Mouse (Mus musculus) embryo, embryonic 10 days (tissue): ENCODE measurements at regions not wholly inside any gene's neighbourhood (a gene's known extent, or its start where the extent isn't known, plus 50 kb on each side); places are given as distances from the start of the nearest gene placed in this dataset.

Experiments
- DNase-seq: peaks from one replicate; pipeline ENCODE4 v3.0.0-alpha.2; 2015; ENCODE audit warnings: low spot score

DNA sequence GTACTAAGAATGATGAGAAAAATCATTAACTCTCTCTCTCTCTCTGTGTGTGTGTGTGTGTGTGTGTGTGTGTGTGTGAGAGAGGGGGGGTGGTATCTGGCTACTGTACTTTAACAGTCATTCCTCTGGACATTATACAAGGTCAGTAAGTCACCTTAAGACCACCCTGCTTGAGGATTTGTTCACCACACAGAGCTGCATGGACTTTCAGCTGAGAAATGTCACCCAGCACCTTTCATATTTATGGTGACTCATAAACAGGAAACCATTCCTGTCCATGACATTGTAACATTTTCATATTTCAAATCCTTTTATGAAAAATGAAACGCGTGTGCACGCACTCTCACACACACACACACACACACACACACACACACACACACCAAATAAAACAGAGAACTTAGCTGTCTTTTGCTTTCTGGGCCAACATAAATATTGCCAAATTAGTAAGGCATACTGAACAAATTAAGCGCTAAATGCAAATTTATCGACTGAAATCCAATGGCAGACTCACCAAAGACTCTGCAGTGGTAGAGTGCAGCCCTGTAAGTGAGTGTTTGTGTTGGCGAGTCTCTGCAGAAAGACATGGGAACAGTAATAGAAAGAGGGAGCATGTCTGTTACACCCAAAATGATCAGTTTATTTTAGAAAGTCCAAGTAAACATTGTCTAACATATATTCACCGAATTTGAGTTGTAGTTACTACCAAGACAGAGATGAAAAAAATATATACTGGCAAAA, 277.7 kb downstream of the Osr1 start:
- DNase-seq, result no peak

GRCm38 (mm10) chr12:9855503-9856024, 285.6 kb downstream of the Osr1 start:
- DNase-seq, result no peak

DNA sequence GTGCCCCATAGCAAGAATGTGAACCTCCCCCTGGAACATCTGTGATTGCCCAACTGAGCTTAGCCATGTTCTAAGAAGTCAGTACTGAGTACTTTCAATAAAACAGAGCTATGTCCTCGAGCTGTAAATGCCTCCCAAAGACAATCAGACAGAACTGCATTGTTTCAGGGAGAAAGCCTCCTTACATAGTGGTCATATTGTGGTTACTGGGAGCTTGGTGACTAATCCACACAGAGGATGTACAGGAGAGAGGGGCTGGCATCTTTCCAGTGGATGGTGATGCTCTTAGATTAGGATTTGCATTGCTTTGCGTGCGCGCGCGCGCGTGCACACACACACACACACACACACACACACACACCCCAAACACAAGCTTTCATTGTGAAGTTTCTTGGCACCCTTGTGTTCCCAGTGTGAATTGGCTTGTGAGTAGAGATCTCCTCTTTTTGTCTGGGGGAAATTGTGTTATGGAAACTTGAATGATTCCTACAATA, 286.3 kb downstream of the Osr1 start:
- no peak for DNase-seq

GRCm38 (mm10) chr12:9857990-9858389, 288.1 kb downstream of the Osr1 start:
- no peak for DNase-seq

- DNase-seq, result no peak
These were observed 292.4 kb downstream of the Osr1 start for GRCm38 (mm10) chr12:9862301-9862700.

DNA sequence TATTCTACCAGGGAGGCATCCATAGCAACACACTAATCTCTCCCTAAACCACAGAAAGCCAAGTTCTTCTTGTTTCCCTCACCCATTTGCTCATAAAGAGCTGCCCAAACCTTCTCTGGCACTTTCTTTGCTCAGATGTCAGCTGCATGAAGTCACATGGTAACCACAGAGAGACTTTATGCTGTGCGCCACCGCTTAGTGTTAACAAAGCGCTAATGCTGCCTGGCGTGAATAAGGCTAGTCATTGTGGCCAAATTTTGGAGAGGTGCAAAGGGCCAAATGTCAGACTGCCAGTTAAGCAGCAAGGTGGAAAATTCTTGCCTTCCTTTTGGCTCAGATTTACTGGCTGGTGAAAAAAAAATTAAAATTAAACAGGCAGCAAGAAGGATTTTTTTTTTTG, 302.3 kb downstream of the Osr1 start:
- DNase-seq, result no peak

DNA sequence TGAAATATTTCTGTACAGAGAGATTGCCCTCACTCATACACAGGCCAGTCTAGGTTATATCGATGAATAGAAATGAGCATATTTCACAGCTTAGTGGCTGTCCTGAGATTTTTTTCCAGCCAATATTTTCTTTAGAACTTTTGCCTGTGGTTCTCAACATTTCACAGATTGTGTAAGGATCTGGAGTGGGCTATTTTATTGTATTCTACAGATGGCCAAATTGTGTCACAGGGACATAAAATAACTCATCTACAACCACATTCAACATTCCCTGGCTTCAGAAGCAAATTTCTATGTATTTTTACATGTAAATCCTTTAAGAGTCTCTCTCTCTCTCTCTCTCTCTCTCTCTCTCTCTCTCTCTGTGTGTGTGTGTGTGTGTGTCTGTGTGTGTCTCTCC, 303.3 kb downstream of the Osr1 start:
- DNase-seq, result no peak

- no peak for DNase-seq
These were observed 304.9 kb downstream of the Osr1 start for GRCm38 (mm10) chr12:9874823-9875222.

DNA sequence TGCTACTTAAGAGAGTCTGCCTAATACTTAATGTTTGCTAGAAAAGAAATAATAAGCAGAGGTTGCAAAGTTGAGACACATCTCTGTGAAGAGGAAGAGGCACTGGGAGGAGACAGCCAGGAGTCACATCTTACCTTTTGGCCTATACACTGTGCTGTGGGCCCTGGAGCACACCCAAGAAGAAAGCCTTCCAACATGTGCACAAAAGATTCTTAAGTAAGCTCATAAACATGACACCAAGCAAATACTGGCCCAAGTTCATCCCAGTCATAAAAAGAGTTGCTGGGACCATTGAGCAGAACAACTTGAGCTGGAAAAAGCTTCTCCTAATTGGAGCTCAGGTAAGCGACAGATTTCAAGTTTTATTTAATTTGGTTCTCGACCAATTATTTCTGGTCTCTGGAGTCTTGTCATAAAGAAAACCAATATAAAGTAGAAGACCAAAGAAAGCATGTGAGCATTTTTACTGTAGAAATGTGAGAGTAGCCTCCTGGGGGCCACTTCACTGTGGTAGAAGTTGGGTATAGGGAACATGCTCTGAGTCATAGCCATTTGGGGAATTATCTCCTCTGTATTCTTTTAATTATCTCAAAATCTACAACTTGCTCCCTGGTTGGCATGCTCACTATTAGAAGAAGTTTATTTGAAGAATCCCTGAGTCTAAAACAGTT, 312.2 kb downstream of the Osr1 start:
- DNase-seq, result no peak

GRCm38 (mm10) chr12:9883037-9883730, 313.3 kb downstream of the Osr1 start:
- no peak for DNase-seq

- DNase-seq, result no peak
These were observed 324.6 kb downstream of the Osr1 start for GRCm38 (mm10) chr12:9894521-9894920.

- DNase-seq, result no peak
These were observed 328.1 kb downstream of the Osr1 start for GRCm38 (mm10) chr12:9897980-9898379.

DNA sequence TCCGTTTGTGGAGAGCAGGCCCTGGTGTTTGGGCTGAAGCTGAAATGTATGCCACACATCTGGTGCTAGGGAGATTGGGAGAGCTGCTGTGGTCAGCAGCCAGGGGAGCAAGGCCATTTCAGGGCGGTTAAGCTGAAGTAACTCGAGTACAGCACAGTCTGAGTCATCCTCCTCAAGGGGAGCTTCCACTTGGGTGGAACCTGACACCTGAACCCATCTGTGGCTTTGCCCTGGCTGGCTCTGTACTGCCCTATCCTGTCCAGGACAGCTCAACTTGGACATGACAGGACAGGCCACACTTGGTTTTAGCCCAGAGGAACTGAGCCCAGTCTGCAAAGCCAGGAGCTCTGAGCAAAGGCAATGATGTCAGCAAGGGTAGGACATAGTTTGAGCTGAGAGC, 328.5 kb downstream of the Osr1 start:
- DNase-seq, result peak; percentile 35

DNA sequence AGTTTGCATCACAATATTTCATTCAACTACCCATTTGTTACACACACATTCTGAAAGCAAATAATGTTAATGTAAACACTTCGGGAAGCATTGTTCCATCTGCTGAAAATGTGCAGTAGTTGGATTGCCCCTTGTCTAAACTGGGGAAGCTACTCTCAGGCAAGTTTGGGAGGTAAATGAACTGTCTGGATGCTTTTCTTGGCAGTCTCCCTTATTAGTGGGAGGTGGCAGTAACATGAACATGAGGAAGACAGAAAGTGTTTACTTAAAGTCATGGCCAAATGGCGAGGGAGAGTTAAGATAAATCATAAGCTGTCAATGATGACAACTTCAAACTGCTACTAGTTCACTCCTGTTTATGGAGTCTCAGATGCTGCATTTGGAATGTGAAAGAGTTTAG, 332.0 kb downstream of the Osr1 start:
- no peak for DNase-seq

DNA sequence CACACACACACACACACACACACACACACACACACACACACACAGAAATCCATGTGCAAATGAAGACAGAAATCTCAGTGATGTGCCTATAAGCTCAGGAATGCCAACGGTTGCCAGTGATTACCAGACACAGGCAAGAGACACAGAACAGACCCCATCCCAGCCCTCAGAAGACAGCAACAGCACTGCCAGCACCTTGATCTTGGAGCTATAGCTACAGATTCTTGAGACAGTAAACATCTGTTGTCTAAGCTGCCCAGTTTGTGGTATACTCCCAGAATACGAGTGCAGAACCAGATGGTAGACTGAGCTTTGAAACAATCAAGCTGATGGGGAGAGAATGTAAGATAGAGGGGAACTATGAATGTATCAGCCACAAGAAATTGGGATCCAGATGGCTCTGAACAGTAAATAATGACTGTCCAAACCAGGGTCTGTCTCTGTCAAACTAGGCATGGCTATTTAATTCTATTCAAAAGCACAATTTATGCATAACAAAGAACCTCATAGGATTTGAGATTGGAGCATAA, 333.9 kb downstream of the Osr1 start:
- no peak for DNase-seq

DNA sequence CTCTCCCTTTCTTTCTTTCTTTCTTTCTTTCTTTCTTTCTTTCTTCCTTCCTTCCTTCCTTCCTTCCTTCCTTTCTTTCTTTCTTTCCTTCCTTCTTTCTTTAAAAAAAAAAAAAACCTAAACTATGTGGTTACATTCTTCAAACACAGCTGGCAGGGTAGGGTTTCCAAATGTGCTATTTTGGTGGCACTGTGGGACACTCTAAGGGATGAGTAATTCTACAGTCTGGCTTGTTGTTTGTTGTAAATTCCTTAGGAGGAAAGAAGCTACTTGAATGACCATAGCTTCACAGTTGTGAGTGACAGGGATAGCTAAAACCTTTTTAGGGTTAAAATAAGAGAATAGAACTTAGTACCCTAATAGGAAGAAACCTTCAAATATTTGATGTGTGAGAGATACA, 342.4 kb downstream of the Osr1 start:
- no peak for DNase-seq

GRCm38 (mm10) chr12:9915726-9916140, 345.8 kb downstream of the Osr1 start:
- DNase-seq, result no peak

DNA sequence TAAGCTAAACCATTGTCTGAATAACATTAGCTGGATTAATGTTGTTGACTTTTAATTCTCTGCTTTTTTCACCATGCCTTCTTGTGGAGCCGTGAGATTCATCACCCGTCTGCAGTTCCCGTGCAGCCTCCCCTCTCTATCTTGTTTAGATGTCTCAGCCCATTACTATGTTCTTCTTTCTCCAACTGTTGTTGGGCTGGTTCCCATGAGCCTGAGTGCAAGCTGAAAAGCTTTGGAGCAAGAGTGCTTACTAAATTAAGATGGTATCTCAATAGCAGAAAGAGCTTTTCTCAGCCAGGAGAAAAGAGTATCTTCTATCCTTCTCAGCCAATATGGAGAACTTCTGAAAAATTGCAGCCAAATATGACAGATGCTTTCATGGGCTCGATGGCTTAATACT, 348.1 kb downstream of the Osr1 start:
- no peak for DNase-seq

- no peak for DNase-seq
These were observed 349.1 kb downstream of the Osr1 start for GRCm38 (mm10) chr12:9919007-9919406.

- DNase-seq, result no peak
These were observed 349.5 kb downstream of the Osr1 start for GRCm38 (mm10) chr12:9919433-9919832.

DNA sequence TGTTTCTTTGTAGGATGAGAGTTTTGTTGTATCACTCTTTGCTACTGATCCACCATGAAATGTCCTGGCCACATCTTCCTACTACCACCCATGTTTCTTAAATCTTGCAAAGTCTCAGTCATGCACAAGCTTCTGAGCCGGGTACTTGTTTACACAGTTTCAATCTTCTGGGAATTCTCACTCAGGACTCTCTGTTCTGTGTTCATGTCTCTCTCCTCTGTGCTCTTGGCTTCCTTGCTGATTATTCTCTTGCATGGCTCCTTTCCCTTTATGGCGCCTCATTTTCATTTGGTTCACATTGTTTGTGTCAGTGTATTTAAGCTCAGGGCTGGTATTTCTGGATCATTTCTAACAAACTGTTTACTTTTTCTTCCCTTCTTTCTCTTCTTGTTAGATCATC, 350.5 kb downstream of the Osr1 start:
- DNase-seq, result no peak

GRCm38 (mm10) chr12:9921591-9922198, 351.8 kb downstream of the Osr1 start:
- DNase-seq, result no peak
